Mouse (Mus musculus) embryonic facial prominence, embryonic 15.5 days (tissue): Measurements from ENCODE around the gene Strc. TPM values are rescaled to one million over a fixed set of nuclear protein-coding genes. Genes with fewer than 3 reads are reported as not detected.

Experiments
- ATAC-seq: fragments of 200-750 bp; cut with Nextera tagmentation; 2 replicates; pipeline ENCODE4 v1.8.0; 2017; ENCODE audit warnings: low read depth, moderate TSS enrichment; ENCODE audit not compliant: insufficient number of reproducible peaks, low FRiP score, low TSS enrichment
- H3K27ac ChIP-seq: fragments of 300-500 bp; sonication (generic); replicated peaks from 2 replicates; pipeline ENCODE4 v1.5.1; 2015; ENCODE audit warnings: mild to moderate bottlenecking, inconsistent platforms
- H3K27me3 ChIP-seq: fragments of 300-500 bp; sonication (generic); 2 replicates; pipeline ENCODE4 v1.6.1; 2015; ENCODE audit warnings: inconsistent platforms
- H3K36me3 ChIP-seq: fragments of 300-500 bp; sonication (generic); 2 replicates; pipeline ENCODE4 v1.6.1; 2015; ENCODE audit warnings: mild to moderate bottlenecking, inconsistent platforms
- H3K4me1 ChIP-seq: fragments of 300-500 bp; sonication (generic); 2 replicates; pipeline ENCODE4 v1.6.1; 2015; ENCODE audit warnings: inconsistent platforms
- H3K4me2 ChIP-seq: fragments of 300-500 bp; sonication (generic); replicated peaks from 2 replicates; pipeline ENCODE4 v1.6.1; 2015; ENCODE audit warnings: mild to moderate bottlenecking, inconsistent platforms
- H3K4me3 ChIP-seq: fragments of 300-500 bp; sonication (generic); replicated peaks from 2 replicates; pipeline ENCODE4 v1.5.1; 2015; ENCODE audit warnings: mild to moderate bottlenecking, inconsistent platforms
- H3K9ac ChIP-seq: fragments of 300-500 bp; sonication (generic); 2 replicates; pipeline ENCODE4 v1.6.1; 2015; ENCODE audit warnings: inconsistent platforms
- H3K9me3 ChIP-seq: fragments of 300-500 bp; sonication (generic); replicated peaks from 2 replicates; pipeline ENCODE4 v1.6.1; 2016; ENCODE audit warnings: inconsistent platforms
- WGBS: fragments of 180-500 bp; shearing (Covaris S2); methylation state at CpG from one replicate; pipeline ENCODE4 v1.1.7; 2015; 5-methylcytosine and 5-hydroxymethylcytosine counted together
- polyA plus RNA-seq: library from polyadenylated mRNA; unstranded; fragments of >200 nt; fragmentation: Nextera tagmentation; extraction: Ambion mirVana; gene quantifications from 2 replicates; pipeline ENCODE4 v1.2.1, GENCODE M21; 2015

The Strc gene
- polyA plus RNA-seq, 1 experiment from 2014 or later: 0.08 TPM

DNA sequence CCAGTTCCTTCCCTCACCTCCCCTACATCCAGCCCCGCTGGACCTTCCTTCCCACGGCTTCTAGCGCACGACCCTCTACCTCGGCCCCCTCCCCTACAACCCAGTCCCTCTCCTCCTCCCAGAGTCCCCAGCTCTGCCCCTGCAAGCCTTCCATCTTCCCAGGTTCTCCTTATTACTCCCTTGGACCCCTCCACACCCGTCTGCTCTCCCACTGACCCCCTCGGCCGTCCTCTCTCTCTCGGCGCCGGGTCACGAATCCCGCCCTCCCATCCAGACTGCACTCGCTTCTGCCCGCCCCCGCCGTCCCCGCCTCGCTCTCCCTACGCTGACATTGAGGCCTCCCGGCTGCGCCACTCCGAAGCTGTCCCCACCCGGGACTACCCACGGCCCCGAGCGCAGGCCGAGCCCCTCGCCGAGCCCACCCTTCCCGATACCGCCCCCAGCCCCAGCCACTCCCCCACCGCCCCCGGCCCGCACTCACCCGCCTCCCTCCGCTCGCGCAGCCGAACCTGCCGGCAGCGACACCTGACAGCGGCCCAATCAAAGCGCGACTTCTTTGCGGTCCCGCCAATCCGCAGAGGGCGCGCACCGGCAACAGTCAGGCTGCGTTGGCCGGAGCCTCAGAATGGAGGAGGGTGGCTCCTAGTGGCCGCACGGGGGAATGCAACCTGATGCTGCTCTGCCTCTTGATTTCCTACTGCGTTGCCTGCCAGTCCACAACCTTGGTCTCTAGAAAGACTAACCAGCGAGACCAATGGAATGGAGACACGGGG, 32.0 kb downstream of the Strc start, which contains the start of gene Ppip5k1:
Gene Ppip5k1 (minus strand): TSS at position 577 of the 773 bp plus-strand sequence.
- under 1% methylated on average over 58 of the region's 58 CpGs for WGBS
- Histone ChIP-seq H3K9ac (peak within 1 kb of the TSS; percentile 72), H3K36me3 (no peaks in the 10 kb centered on the region), H3K4me3 (peak within 1 kb of the TSS; percentile 76), H3K4me1 (peaks cover 23% of the 10 kb centered on the region), H3K27me3 (peaks cover 9% of the 10 kb centered on the region; the same call in 1 of the 2 replicates), H3K4me2 (peak within 1 kb of the TSS; percentile 87), H3K9me3 (no peaks in the 10 kb centered on the region), H3K27ac (0 out of 2 replicates have a peak within 1 kb of the TSS, but pooled peaks have one; percentile 48)
- ATAC-seq: peak; percentile 97

DNA sequence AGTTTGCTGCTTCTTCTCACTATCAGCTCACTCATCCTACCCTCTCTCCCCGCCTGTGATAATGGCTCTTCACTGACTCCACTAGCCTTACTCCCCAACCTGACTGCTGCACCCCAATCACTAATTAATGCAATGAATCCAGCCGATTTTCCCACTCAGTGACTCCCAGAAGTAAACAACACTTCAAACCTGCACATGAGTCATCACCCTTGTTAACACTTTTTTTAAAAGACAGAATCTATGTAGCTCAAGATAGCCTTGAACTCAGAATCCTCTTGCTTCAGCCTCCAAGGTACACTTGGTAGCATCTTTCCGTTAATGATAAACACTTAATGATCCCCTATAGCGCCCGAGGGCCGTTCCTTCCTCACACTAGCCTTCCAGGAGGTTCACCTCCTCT, 32.6 kb downstream of the Strc start:
- Histone ChIP-seq H3K4me1 (peaks cover 23% of the 10 kb centered on the region), H3K27me3 (peaks cover 7% of the 10 kb centered on the region; the same call in 1 of the 2 replicates), H3K4me2 (peak overlapping the region; percentile 87), H3K36me3 (0 out of 2 replicates have a peak, but pooled peaks cover 4% of the 10 kb centered on the region), H3K27ac (no peak overlapping the region), H3K4me3 (peak overlapping the region; percentile 76), H3K9ac (peak overlapping the region; percentile 72), H3K9me3 (no peaks in the 10 kb centered on the region)
- WGBS: 5% methylated on average over 6 of the region's 6 CpGs
- no peak for ATAC-seq

DNA sequence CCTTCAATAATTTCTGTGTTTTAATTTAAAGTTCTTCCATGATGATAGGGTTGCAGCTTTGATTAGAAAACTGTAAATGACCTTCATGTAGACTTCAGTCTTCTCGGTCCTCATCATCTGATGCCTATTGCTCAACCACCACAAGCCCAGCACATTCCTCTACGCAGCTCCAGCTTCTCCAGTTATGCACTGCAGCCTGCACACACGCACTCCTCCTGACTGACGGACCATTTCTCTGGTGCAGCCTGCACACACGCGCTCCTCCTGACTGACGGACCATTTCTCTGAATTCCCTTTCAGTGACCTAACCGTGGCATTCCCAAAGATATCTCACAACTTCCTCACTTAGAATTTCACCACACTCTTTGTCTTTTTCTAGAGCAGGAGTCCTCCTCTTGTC, 33.8 kb downstream of the Strc start:
- no peak overlapping the region for H3K4me2 ChIP-seq
- H3K27ac ChIP-seq: no peak overlapping the region
- no peak overlapping the region for H3K4me3 ChIP-seq
- peaks cover 16% of the 10 kb centered on the region for H3K4me1 ChIP-seq
- 0 out of 2 replicates have a peak, but pooled peaks cover 4% of the 10 kb centered on the region for H3K36me3 ChIP-seq
- no peak overlapping the region for H3K9ac ChIP-seq
- ATAC-seq: no peak
- no peaks in the 10 kb centered on the region for H3K27me3 ChIP-seq
- H3K9me3 ChIP-seq: no peaks in the 10 kb centered on the region
- 65% methylated on average over 8 of the region's 8 CpGs for WGBS

DNA sequence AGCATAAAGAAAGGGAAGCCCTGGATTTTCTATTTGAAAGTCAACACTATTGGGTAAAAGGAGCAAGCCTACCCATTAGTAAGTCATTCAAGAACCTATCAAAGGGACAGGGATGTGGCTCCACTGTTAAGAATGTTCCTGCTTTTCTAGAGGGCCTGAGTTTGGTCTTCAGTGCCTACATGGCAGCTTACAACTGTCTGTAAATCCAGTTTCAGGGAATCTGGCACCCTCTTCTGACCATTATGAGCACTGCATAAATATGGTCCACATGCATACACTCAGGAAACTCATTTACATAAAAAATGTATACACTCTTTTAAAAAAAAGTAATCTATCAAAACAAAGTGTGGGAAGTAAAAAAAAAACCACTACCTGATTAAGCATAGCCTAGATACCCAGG, 47.9 kb downstream of the Strc start:
- Histone ChIP-seq H3K27ac (no peak overlapping the region), H3K36me3 (no peaks in the 10 kb centered on the region; the same call in 1 of the 2 replicates), H3K27me3 (no peaks in the 10 kb centered on the region), H3K9me3 (no peaks in the 10 kb centered on the region), H3K4me3 (no peak overlapping the region), H3K4me1 (no peaks in the 10 kb centered on the region), H3K9ac (no peak overlapping the region), H3K4me2 (no peak overlapping the region)
- no peak for ATAC-seq

DNA sequence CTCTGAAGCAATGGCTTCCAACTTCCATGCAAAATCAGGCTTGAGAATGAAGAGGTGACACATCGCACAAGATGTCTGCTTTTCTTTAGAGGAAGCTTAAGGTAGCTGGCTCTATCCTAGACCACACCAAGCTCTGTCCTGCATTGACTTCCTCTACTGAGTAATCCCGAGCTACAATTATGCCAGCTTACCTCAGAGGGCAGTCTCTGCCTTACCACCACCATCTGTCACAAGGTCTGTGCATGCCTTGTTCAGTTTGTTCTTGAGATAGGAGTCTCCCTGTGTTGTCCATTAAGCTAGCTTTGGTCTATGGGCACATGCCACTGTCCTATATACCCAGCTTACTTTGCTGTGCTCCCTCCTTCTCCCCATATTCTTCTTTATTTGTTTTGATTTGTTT, 57.5 kb downstream of the Strc start:
- Histone ChIP-seq H3K36me3 (peaks cover 9% of the 10 kb centered on the region; the same call in 1 of the 2 replicates), H3K9ac (no peak overlapping the region), H3K4me3 (no peak overlapping the region), H3K4me2 (no peak overlapping the region), H3K27ac (no peak overlapping the region), H3K4me1 (no peaks in the 10 kb centered on the region), H3K27me3 (no peaks in the 10 kb centered on the region), H3K9me3 (no peaks in the 10 kb centered on the region)
- no peak for ATAC-seq
- 91% methylated on average over 2 of the region's 2 CpGs for WGBS

DNA sequence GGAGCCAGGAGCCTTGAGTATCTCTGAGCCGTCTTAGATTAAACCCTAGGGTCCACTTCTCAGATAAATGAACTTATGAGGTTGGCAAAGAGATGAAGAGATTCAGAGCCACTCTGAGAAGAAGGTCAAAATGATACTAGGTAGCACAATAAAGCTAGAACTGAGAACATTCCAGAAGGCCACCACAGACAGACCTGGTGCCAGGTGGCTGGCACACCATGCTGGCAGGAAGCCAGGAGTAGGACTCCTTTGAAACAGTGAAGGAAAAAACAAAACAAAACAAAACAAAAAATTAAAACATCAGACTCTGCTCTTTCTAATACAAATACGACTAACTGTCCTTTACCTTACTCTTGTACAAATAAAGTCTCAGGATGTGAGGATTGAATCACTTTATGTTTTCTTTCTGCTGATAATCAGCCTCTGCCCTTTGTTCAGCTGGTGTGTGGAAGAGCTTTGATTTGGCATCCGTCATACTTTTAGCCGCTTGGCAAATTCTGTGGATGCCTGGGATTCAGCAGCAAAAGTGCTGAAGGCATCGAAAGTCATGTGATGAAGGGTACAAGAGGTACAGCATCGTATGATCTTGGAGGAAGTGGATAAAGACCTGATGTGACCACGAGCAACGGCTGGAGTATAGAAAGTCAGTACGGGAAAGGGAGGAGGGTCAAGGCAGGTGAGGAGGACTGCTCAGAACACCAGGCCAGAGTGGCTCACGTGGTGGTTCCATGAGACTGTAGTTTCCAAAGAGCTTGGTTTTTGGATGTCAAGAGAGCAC, 63.1 kb downstream of the Strc start:
- no peaks in the 10 kb centered on the region for H3K27me3 ChIP-seq
- H3K4me2 ChIP-seq: no peak overlapping the region
- 83% methylated on average over 10 of the region's 10 CpGs for WGBS
- H3K36me3 ChIP-seq: 0 out of 2 replicates have a peak, but pooled peaks cover 5% of the 10 kb centered on the region
- H3K27ac ChIP-seq: no peak overlapping the region
- H3K9ac ChIP-seq: no peak overlapping the region
- ATAC-seq: no peak
- no peak overlapping the region for H3K4me3 ChIP-seq
- no peaks in the 10 kb centered on the region for H3K4me1 ChIP-seq
- H3K9me3 ChIP-seq: no peaks in the 10 kb centered on the region

DNA sequence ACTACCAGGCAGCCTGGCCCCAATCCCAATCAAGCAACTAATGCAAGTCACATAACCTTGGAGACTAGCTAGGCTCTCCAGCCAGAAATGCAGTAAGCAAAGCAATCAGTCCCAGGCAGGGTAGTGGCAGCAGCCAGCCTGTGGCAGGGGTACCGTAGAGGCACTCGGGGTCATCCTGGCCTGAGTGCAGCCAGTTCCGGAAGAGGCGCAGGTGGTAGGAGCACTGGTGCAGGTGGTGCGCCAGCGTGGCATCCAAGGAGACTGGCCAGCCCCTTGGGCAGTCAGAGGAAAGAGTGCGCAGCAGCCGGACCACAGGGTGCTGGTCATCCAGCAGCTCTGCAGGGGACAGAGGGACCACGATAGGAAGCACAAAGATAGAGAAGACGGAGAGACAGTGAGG, 63.9 kb downstream of the Strc start:
- Histone ChIP-seq H3K9ac (no peak overlapping the region), H3K4me2 (no peak overlapping the region), H3K9me3 (no peaks in the 10 kb centered on the region), H3K4me3 (no peak overlapping the region), H3K27me3 (no peaks in the 10 kb centered on the region), H3K36me3 (0 out of 2 replicates have a peak, but pooled peaks cover 5% of the 10 kb centered on the region), H3K4me1 (no peaks in the 10 kb centered on the region), H3K27ac (no peak overlapping the region)
- ATAC-seq: no peak; the same call in 1 of the 2 replicates
- 83% methylated on average over 10 of the region's 10 CpGs for WGBS

DNA sequence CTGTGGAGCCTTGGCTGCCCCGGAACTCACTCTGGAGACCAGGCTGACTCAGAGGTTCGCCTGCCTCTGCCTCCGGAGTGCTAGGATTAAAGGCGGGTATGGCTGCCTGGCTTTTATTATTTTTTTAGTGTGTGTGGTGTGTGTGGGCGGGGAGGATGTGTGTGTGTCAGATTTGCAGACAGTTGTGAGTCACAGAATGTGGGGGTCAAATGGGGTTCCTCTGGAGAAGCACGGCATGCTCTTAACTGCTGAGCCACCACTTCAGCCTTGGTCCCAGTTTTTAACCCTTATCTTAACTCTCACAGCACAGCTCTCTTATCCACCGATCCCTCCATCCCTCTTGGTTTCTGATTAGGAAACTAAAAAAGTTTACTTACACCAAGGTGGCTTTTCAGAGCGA, 70.7 kb downstream of the Strc start:
- WGBS: 67% methylated on average over 8 of the region's 8 CpGs
- Histone ChIP-seq H3K4me3 (no peak overlapping the region), H3K4me2 (no peak overlapping the region), H3K36me3 (0 out of 2 replicates have a peak, but pooled peaks cover 5% of the 10 kb centered on the region), H3K9ac (no peak overlapping the region), H3K4me1 (no peaks in the 10 kb centered on the region), H3K27ac (no peak overlapping the region), H3K27me3 (no peaks in the 10 kb centered on the region), H3K9me3 (no peaks in the 10 kb centered on the region)
- no peak for ATAC-seq

Other genes with a start within 250 kb of the Strc start
- gene Adal, start 246.7 kb downstream of the Strc start, polyA plus RNA-seq: 17.9 and 20.3 TPM in 2 replicates
- gene Lcmt2, start 246.5 kb downstream of the Strc start, polyA plus RNA-seq: 20.0 and 21.0 TPM in 2 replicates
- 49.7 and 54.7 TPM in 2 replicates for gene Tubgcp4, start 216.5 kb downstream of the Strc start, polyA plus RNA-seq
- gene Zscan29, start 216.0 kb downstream of the Strc start, polyA plus RNA-seq: 9.4 and 10.6 TPM in 2 replicates
- 61.0 and 62.1 TPM in 2 replicates for gene Trp53bp1, start 115.8 kb downstream of the Strc start, polyA plus RNA-seq
- gene Map1a, start 97.6 kb downstream of the Strc start, polyA plus RNA-seq: 5.5 and 6.5 TPM in 2 replicates
- 12.8 TPM in 2 replicates for gene Ppip5k1, start 31.8 kb downstream of the Strc start, polyA plus RNA-seq
- 63.8 and 67.3 TPM in 2 replicates for gene Ckmt1, start 29.5 kb downstream of the Strc start, polyA plus RNA-seq
- gene Pdia3, start 26.6 kb upstream of the Strc start, polyA plus RNA-seq: 751 and 770 TPM in 2 replicates
- gene Catsper2, start 26.6 kb upstream of the Strc start, polyA plus RNA-seq: 3.0 and 3.3 TPM in 2 replicates
- 28.9 and 37.4 TPM in 2 replicates for gene Ell3, start 57.1 kb upstream of the Strc start, polyA plus RNA-seq
- gene Serf2, start 62.0 kb upstream of the Strc start, polyA plus RNA-seq: 510 and 538 TPM in 2 replicates
- 101 and 108 TPM in 2 replicates for gene Hypk, start 66.1 kb upstream of the Strc start, polyA plus RNA-seq
- 0.53 and 0.61 TPM in 2 replicates for gene Serinc4, start 69.6 kb upstream of the Strc start, polyA plus RNA-seq
- gene Mfap1b, start 86.9 kb upstream of the Strc start, polyA plus RNA-seq: 61.9 and 63.0 TPM in 2 replicates
- 31.1 and 32.7 TPM in 2 replicates for gene Mfap1a, start 119.5 kb upstream of the Strc start, polyA plus RNA-seq
- gene Wdr76, start 119.6 kb upstream of the Strc start, polyA plus RNA-seq: 6.1 and 6.7 TPM in 2 replicates